Mouse (Mus musculus): ENCODE results near the gene Slc25a5.

GRCm38 (mm10) chrX:36823932-36824711 lies 28.7 kb downstream of the Slc25a5 start:
- TF ChIP-seq POLR2A (IDR thresholded peaks at IDR 0.05; ENCODE audit: extremely low read depth, insufficient read depth, low read length) (no peak), CTCF (IDR thresholded peaks at IDR 0.05; ENCODE audit: low read depth, low read length) (no peak)

Measured in liver, adult 2 months (tissue).